Mouse (Mus musculus) hindbrain, embryonic 10.5 days (tissue): ENCODE measurements around the gene Perp. TPM values are rescaled to one million over a fixed set of nuclear protein-coding genes. Genes with fewer than 3 reads are reported as not detected.
A peak's percentile ranks its signal among the peaks of the same experiment; 100 is the strongest.

Source experiments
- DNase-seq: peaks from one replicate; pipeline ENCODE4 v3.0.0-alpha.2; 2017; ENCODE audit warnings: low spot score
- H3K27ac ChIP-seq: fragments of 300-500 bp; sonication (generic); 2 replicates; pipeline ENCODE4 v1.5.1; 2016; ENCODE audit warnings: mild to moderate bottlenecking, moderate library complexity
- H3K27me3 ChIP-seq: fragments of 300-500 bp; sonication (generic); 2 replicates; pipeline ENCODE4 v1.6.1; 2016; ENCODE audit warnings: mild to moderate bottlenecking; ENCODE audit not compliant: poor library complexity, insufficient read depth, severe bottlenecking
- H3K36me3 ChIP-seq: fragments of 300-500 bp; sonication (generic); 2 replicates; pipeline ENCODE4 v1.6.1; 2016; ENCODE audit warnings: mild to moderate bottlenecking, moderate library complexity
- H3K4me1 ChIP-seq: fragments of 300-500 bp; sonication (generic); replicated peaks from 2 replicates; pipeline ENCODE4 v1.6.1; 2016; ENCODE audit warnings: mild to moderate bottlenecking
- H3K4me3 ChIP-seq: fragments of 300-500 bp; sonication (generic); 2 replicates; pipeline ENCODE4 v1.5.1; 2016; ENCODE audit warnings: mild to moderate bottlenecking, moderate library complexity
- H3K9me3 ChIP-seq: fragments of 300-500 bp; sonication (generic); 2 replicates; pipeline ENCODE4 v1.6.1; 2016; ENCODE audit warnings: mild to moderate bottlenecking, moderate library complexity
- WGBS: fragments of 180-500 bp; shearing (Covaris S2); methylation state at CpG from one replicate; pipeline ENCODE4 v1.1.7; 2016; 5-methylcytosine and 5-hydroxymethylcytosine counted together
- polyA plus RNA-seq: library from polyadenylated mRNA; unstranded; fragments of >200 nt; fragmentation: Nextera tagmentation; extraction: Ambion mirVana; gene quantifications from 2 replicates; pipeline ENCODE4 v1.2.1, GENCODE M21; 2016

The Perp gene
- polyA plus RNA-seq: 15.7 and 18.2 TPM in 2 replicates

- WGBS: 3% methylated on average over 54 of the region's 54 CpGs
- peaks cover 10% of the 10 kb centered on the region for H3K4me1 ChIP-seq
- H3K9me3 ChIP-seq: no peaks in the 10 kb centered on the region
- peaks cover 50% of the 10 kb centered on the region for H3K27me3 ChIP-seq
- peak within 1 kb of the TSS; percentile 75 for H3K27ac ChIP-seq
- DNase-seq: peak; percentile 60
- H3K36me3 ChIP-seq: no peaks in the 10 kb centered on the region
- peak within 1 kb of the TSS; percentile 66 for H3K4me3 ChIP-seq
These were observed at the start of gene Perp for GRCm38 (mm10) chr10:18844441-18845286. Perp (plus strand) TSS chr10:18845020.

- no peaks in the 10 kb centered on the region for H3K9me3 ChIP-seq
- no peak overlapping the region for H3K4me3 ChIP-seq
- 80% methylated on average over 2 of the region's 2 CpGs for WGBS
- no peaks in the 10 kb centered on the region for H3K4me1 ChIP-seq
- no peak overlapping the region for H3K27ac ChIP-seq
- no peak for DNase-seq
- no peaks in the 10 kb centered on the region for H3K27me3 ChIP-seq
- H3K36me3 ChIP-seq: no peaks in the 10 kb centered on the region
These were observed 33.1 kb upstream of the Perp start for GRCm38 (mm10) chr10:18811751-18812150.

GRCm38 (mm10) chr10:18816560-18816959 lies 28.3 kb upstream of the Perp start:
- Histone ChIP-seq H3K9me3 (no peaks in the 10 kb centered on the region), H3K27me3 (no peaks in the 10 kb centered on the region), H3K4me1 (0 out of 2 replicates have a peak, but pooled peaks cover 6% of the 10 kb centered on the region), H3K36me3 (no peaks in the 10 kb centered on the region), H3K27ac (no peak overlapping the region), H3K4me3 (no peak overlapping the region)
- peak; percentile 49 for DNase-seq
- WGBS: 68% methylated on average over 5 of the region's 5 CpGs

GRCm38 (mm10) chr10:18825143-18825542 lies 19.7 kb upstream of the Perp start:
- Histone ChIP-seq H3K36me3 (no peaks in the 10 kb centered on the region), H3K27ac (no peak overlapping the region), H3K4me1 (no peaks in the 10 kb centered on the region), H3K9me3 (no peaks in the 10 kb centered on the region), H3K4me3 (no peak overlapping the region), H3K27me3 (no peaks in the 10 kb centered on the region)
- DNase-seq: no peak

DNA sequence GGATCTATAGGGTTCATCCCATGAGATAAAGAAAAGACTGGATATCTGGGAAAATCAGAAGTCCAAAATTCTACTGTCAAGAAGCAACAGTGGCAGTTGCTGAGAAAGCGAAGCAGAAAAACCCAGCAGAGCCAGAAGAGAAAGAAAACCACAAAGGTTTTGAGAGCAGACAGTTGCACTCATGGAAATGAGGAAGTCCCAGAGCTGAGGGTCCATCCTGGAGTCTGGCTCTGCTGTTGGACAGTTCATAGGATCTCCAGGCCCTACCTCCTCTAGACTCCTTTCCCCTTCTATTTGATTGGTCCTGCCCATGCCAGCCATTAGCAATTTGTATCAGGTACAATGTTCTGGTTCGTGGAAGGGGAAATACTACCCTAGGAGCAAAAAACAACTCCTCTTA lies 18.7 kb upstream of the Perp start:
- WGBS: 82% methylated on average over 2 of the region's 2 CpGs
- no peak overlapping the region for H3K27ac ChIP-seq
- H3K4me1 ChIP-seq: no peaks in the 10 kb centered on the region
- H3K9me3 ChIP-seq: no peaks in the 10 kb centered on the region
- H3K4me3 ChIP-seq: no peak overlapping the region
- no peak for DNase-seq
- no peaks in the 10 kb centered on the region for H3K27me3 ChIP-seq
- no peaks in the 10 kb centered on the region for H3K36me3 ChIP-seq

DNA sequence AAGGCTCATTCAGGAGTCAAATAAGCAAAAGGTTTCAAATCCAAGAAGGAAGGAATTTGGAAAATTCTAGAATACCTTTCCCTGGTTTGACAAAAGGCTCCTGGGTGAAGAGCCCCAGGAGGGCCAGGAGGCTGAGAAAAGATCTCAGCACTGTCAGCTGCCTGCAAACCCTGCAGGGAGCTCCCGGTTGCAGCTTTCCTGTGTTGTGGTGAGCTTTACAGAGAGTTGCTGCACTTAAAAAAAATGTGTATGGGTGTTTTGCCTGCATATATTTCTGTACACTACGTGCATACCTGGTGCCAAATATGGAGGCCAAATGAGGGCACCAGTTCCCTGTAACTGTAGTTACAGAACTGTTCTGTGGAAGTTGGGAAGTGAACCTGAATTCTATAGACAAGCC lies 16.9 kb upstream of the Perp start:
- no peak for DNase-seq
- 39% methylated on average over 2 of the region's 2 CpGs for WGBS
- H3K4me3 ChIP-seq: no peak overlapping the region
- no peak overlapping the region for H3K27ac ChIP-seq
- H3K4me1 ChIP-seq: no peaks in the 10 kb centered on the region
- no peaks in the 10 kb centered on the region for H3K36me3 ChIP-seq
- H3K9me3 ChIP-seq: no peaks in the 10 kb centered on the region
- no peaks in the 10 kb centered on the region for H3K27me3 ChIP-seq

DNA sequence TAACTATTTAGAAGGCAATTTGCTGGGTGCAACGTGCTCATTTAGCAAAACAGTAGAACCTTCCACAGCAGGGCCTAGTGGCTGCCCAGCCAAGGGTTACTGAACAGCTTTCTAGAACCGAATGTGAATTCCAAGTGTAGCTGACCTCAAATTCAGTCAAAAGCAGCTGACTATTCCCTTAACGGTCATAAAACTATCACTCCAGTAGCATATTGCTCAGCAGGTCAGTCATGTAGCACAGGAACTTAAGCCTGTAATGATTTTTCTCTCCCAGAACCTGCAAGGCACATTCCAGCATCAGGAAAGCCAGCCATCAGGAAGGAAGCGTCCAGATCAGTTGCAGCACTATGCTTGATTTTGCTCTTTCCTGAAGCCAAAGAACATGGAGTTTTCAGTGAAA lies 14.5 kb upstream of the Perp start:
- no peaks in the 10 kb centered on the region for H3K4me1 ChIP-seq
- no peak for DNase-seq
- WGBS: 86% methylated on average over 4 of the region's 4 CpGs
- no peaks in the 10 kb centered on the region for H3K9me3 ChIP-seq
- no peak overlapping the region for H3K4me3 ChIP-seq
- no peaks in the 10 kb centered on the region for H3K27me3 ChIP-seq
- H3K27ac ChIP-seq: no peak overlapping the region
- no peaks in the 10 kb centered on the region for H3K36me3 ChIP-seq

DNA sequence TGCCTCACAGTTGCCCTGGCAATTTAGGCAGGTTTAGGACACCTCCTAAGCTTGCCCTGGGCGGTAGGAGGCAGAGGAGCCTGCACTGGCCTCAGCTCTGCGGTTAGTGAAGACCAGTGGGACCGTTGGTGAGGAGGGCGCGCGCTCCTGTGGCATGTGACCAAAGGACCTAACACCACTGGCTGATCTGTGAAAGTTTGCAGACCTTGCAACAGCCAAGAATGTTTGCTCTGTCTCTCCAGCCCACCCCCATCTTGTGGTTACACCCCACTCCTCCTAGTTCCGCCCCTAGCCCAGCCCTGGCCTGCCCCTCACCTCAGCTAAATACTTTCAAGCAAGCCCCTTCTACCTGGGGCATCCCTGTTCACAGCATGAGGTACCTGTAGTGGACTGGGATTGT lies 13.0 kb upstream of the Perp start:
- H3K9me3 ChIP-seq: no peaks in the 10 kb centered on the region
- H3K4me3 ChIP-seq: no peak overlapping the region
- no peaks in the 10 kb centered on the region for H3K4me1 ChIP-seq
- no peak for DNase-seq
- H3K36me3 ChIP-seq: no peaks in the 10 kb centered on the region
- WGBS: 52% methylated on average over 7 of the region's 7 CpGs
- H3K27me3 ChIP-seq: no peaks in the 10 kb centered on the region
- H3K27ac ChIP-seq: no peak overlapping the region

GRCm38 (mm10) chr10:18834389-18834788 lies 10.4 kb upstream of the Perp start:
- H3K9me3 ChIP-seq: no peaks in the 10 kb centered on the region
- 63% methylated on average over 2 of the region's 2 CpGs for WGBS
- H3K4me1 ChIP-seq: no peaks in the 10 kb centered on the region
- H3K4me3 ChIP-seq: no peak overlapping the region
- no peak for DNase-seq
- H3K36me3 ChIP-seq: no peaks in the 10 kb centered on the region
- H3K27me3 ChIP-seq: no peaks in the 10 kb centered on the region
- no peak overlapping the region for H3K27ac ChIP-seq

- no peak overlapping the region for H3K27ac ChIP-seq
- DNase-seq: no peak
- no peaks in the 10 kb centered on the region for H3K36me3 ChIP-seq
- 44% methylated on average over 5 of the region's 6 CpGs for WGBS
- H3K4me1 ChIP-seq: no peaks in the 10 kb centered on the region
- no peaks in the 10 kb centered on the region for H3K27me3 ChIP-seq
- no peak overlapping the region for H3K4me3 ChIP-seq
- H3K9me3 ChIP-seq: no peaks in the 10 kb centered on the region
These were observed 8.9 kb upstream of the Perp start for GRCm38 (mm10) chr10:18835684-18836479.

- H3K27ac ChIP-seq: no peak overlapping the region
- peaks cover 22% of the 10 kb centered on the region for H3K27me3 ChIP-seq
- H3K36me3 ChIP-seq: no peaks in the 10 kb centered on the region
- peaks cover 2% of the 10 kb centered on the region for H3K4me1 ChIP-seq
- 86% methylated on average over 4 of the region's 4 CpGs for WGBS
- no peaks in the 10 kb centered on the region for H3K9me3 ChIP-seq
- H3K4me3 ChIP-seq: no peak overlapping the region
- no peak for DNase-seq
These were observed 5.3 kb upstream of the Perp start for GRCm38 (mm10) chr10:18839530-18839929.

GRCm38 (mm10) chr10:18840736-18841135 lies 4.1 kb upstream of the Perp start:
- Histone ChIP-seq H3K4me3 (no peak overlapping the region), H3K27me3 (peaks cover 34% of the 10 kb centered on the region), H3K36me3 (no peaks in the 10 kb centered on the region), H3K27ac (no peak overlapping the region), H3K4me1 (peaks cover 10% of the 10 kb centered on the region), H3K9me3 (no peaks in the 10 kb centered on the region)
- DNase-seq: no peak
- 73% methylated on average over 4 of the region's 4 CpGs for WGBS

DNA sequence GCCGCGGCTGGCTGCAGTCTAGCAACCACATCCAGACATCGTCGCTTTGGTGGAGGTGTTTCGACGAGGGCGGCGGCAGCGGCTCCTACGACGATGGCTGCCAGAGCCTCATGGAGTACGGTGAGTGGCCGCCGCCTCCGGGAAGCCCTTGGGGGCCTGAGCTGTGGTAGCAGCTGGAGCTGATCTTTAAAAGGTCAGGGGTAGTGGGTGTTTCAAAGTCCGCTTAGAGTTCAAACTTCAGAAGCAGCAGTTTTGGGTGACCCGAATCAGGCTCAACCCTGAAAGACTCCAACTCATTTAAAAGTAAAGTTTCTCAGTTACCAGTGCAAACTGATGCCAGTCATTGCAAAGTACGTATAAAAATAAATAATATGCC lies 455 bp downstream of the Perp start:
- H3K4me1 ChIP-seq: peaks cover 10% of the 10 kb centered on the region
- DNase-seq: no peak
- H3K36me3 ChIP-seq: no peaks in the 10 kb centered on the region
- WGBS: 5% methylated on average over 18 of the region's 18 CpGs
- peaks cover 50% of the 10 kb centered on the region for H3K27me3 ChIP-seq
- peak overlapping the region; percentile 75 for H3K27ac ChIP-seq
- no peaks in the 10 kb centered on the region for H3K9me3 ChIP-seq
- H3K4me3 ChIP-seq: peak overlapping the region; percentile 66
